Mouse (Mus musculus) CH12.LX (cell line): Measurements from ENCODE around the gene Rbm8a.

Source experiments
- CTCF ChIP-seq, 2 experiments: IDR thresholded peaks in 1 of 2; conservative IDR thresholded peaks in 1 of 2; 2 replicates each; pipeline ENCODE4 v1.5.1; 2011 to 2012; ENCODE audit warnings: low read depth in 2 of 2, low read length in 2 of 2, improper control_type of control experiment in 1 of 2, inconsistent platforms in 1 of 2, mild to moderate bottlenecking in 1 of 2, moderate library complexity in 1 of 2
- E2F4 ChIP-seq: IDR thresholded peaks from 2 replicates; pipeline ENCODE4 v1.6.1; 2011; ENCODE audit warnings: low read depth, low read length, improper control_type of control experiment; ENCODE audit not compliant: insufficient replicate concordance
- EP300 ChIP-seq: IDR thresholded peaks from 2 replicates; pipeline ENCODE4 v1.6.1; 2011; ENCODE audit warnings: low read length, improper control_type of control experiment
- MAFK ChIP-seq: IDR thresholded peaks from 2 replicates; pipeline ENCODE4 v1.6.1; 2011; ENCODE audit warnings: low read length, improper control_type of control experiment; ENCODE audit not compliant: insufficient replicate concordance
- MAX ChIP-seq: IDR thresholded peaks from 2 replicates; pipeline ENCODE4 v1.6.1; 2011; ENCODE audit warnings: low read length, improper control_type of control experiment
- MEF2A ChIP-seq: IDR thresholded peaks from 2 replicates; pipeline ENCODE4 v1.6.1; 2014; ENCODE audit warnings: low read depth, mild to moderate bottlenecking, inconsistent platforms, low read length, improper control_type of control experiment, borderline replicate concordance
- PAX5 ChIP-seq: IDR thresholded peaks from 2 replicates; pipeline ENCODE4 v1.6.1; 2012; ENCODE audit warnings: low read length, inconsistent platforms, mixed read lengths
- POLR2A ChIP-seq: IDR thresholded peaks from 2 replicates; pipeline ENCODE4 v1.6.1; 2011; ENCODE audit warnings: low read depth, mild to moderate bottlenecking, improper control_type of control experiment, low read length
- USF1 ChIP-seq: IDR thresholded peaks from 2 replicates; pipeline ENCODE4 v1.6.1; 2014; ENCODE audit warnings: low read depth, mild to moderate bottlenecking, inconsistent platforms, low read length, improper control_type of control experiment
- ZKSCAN1 ChIP-seq: IDR thresholded peaks from 2 replicates; pipeline ENCODE4 v1.6.1; 2012; ENCODE audit warnings: low read depth, inconsistent platforms, low read length, improper control_type of control experiment, borderline replicate concordance
- ZMIZ1 ChIP-seq: IDR thresholded peaks from 2 replicates; pipeline ENCODE4 v1.6.1; 2012; ENCODE audit warnings: low read depth, mild to moderate bottlenecking, inconsistent platforms, low read length, improper control_type of control experiment
- ZNF384 ChIP-seq: IDR thresholded peaks from 2 replicates; pipeline ENCODE4 v1.6.1; 2012; ENCODE audit warnings: low read depth, low read length, improper control_type of control experiment, inconsistent platforms

DNA sequence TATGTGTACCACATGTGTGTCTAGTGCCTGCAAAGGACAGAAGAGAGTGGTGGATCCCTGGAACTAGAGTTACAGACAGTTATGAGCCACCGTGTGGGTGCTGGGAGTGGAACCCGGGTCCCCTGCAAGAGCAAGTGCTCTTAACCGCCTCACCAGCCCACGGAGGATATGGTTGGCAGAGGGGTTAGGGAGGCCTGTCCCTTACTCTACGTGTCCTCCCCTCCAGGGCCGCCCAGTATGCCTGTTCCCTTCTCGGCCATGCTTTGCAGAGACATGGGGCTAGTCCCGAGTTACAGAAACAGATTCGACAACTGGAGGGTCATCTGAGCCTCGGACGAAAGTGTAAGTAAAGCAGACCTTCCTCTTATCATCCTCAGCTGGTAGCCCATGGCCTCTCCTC, 6.7 kb downstream of the Rbm8a start:
- TF ChIP-seq EP300: no peak
- TF ChIP-seq E2F4: no peak
- TF ChIP-seq MAX: no peak
- TF ChIP-seq ZMIZ1: no peak
- TF ChIP-seq CTCF (conservative IDR thresholded peaks at IDR 0.05 in 1 of 2, IDR thresholded peaks at IDR 0.05 in 1 of 2; ENCODE audit: low read depth in 2 of 2, low read length in 2 of 2): no peak
- no peak for TF ChIP-seq POLR2A
- no peak for TF ChIP-seq MEF2A
- no peak for TF ChIP-seq ZKSCAN1
- TF ChIP-seq USF1: no peak
- no peak for TF ChIP-seq PAX5
- TF ChIP-seq MAFK: no peak
- no peak for TF ChIP-seq ZNF384
